Mouse (Mus musculus) layer of hippocampus, postnatal 25 days (tissue): ENCODE measurements around the gene Slc10a6. TPM values are rescaled to one million over a fixed set of nuclear protein-coding genes. Genes with fewer than 3 reads are reported as not detected.

Experiments
- DNase-seq, 2 experiments: peaks; one replicate each; pipeline ENCODE4 v3.0.0; 2022; ENCODE audit warnings: mixed read lengths in 2 of 2, low spot score in 1 of 2; ENCODE audit errors: extremely low spot score in 1 of 2
- total RNA-seq, 2 experiments: library from RNA; stranded (reverse); gene quantifications; 2 replicates each; pipeline ENCODE4 v1.2.3; 2021

Gene Slc10a6
- total RNA-seq, 2 experiments from 2014 or later = 0.12 TPM; not detected in 1

GRCm38 (mm10) chr5:103620301-103620973 is 8.8 kb downstream of the Slc10a6 start:
- DNase-seq = no peak

- DNase-seq = no peak
These were observed 12.0 kb downstream of the Slc10a6 start for GRCm38 (mm10) chr5:103617191-103617590.

GRCm38 (mm10) chr5:103614356-103614755 is 14.8 kb downstream of the Slc10a6 start:
- no peak for DNase-seq

- DNase-seq = no peak
These were observed 16.9 kb downstream of the Slc10a6 start for GRCm38 (mm10) chr5:103612316-103612715.

- DNase-seq = no peak
These were observed 18.2 kb downstream of the Slc10a6 start for GRCm38 (mm10) chr5:103610856-103611472.

GRCm38 (mm10) chr5:103610148-103610547 is 19.1 kb downstream of the Slc10a6 start:
- DNase-seq = no peak

GRCm38 (mm10) chr5:103605707-103606106 is 23.5 kb downstream of the Slc10a6 start:
- DNase-seq = no peak

GRCm38 (mm10) chr5:103603115-103603893 is 25.9 kb downstream of the Slc10a6 start:
- DNase-seq = no peak

- DNase-seq = no peak
These were observed 30.3 kb downstream of the Slc10a6 start for GRCm38 (mm10) chr5:103598881-103599280.

- no peak for DNase-seq
These were observed 30.9 kb downstream of the Slc10a6 start for GRCm38 (mm10) chr5:103598264-103598663.

- no peak for DNase-seq
These were observed 31.6 kb downstream of the Slc10a6 start for GRCm38 (mm10) chr5:103597604-103598003.

GRCm38 (mm10) chr5:103596467-103597146 is 32.6 kb downstream of the Slc10a6 start:
- DNase-seq = no peak

GRCm38 (mm10) chr5:103595394-103596226 is 33.6 kb downstream of the Slc10a6 start:
- DNase-seq = no peak

GRCm38 (mm10) chr5:103593575-103593974 is 35.6 kb downstream of the Slc10a6 start:
- DNase-seq = no peak

GRCm38 (mm10) chr5:103592706-103593105 is 36.5 kb downstream of the Slc10a6 start:
- DNase-seq = no peak

GRCm38 (mm10) chr5:103591846-103592245 is 37.4 kb downstream of the Slc10a6 start:
- no peak for DNase-seq

GRCm38 (mm10) chr5:103587219-103587618 is 42.0 kb downstream of the Slc10a6 start:
- no peak for DNase-seq

GRCm38 (mm10) chr5:103579680-103580420 is 49.4 kb downstream of the Slc10a6 start:
- no peak for DNase-seq

GRCm38 (mm10) chr5:103569446-103569845 is 59.8 kb downstream of the Slc10a6 start:
- no peak for DNase-seq
